Mouse (Mus musculus): Measurements from ENCODE around the gene Clta.

Clta gene

DNA sequence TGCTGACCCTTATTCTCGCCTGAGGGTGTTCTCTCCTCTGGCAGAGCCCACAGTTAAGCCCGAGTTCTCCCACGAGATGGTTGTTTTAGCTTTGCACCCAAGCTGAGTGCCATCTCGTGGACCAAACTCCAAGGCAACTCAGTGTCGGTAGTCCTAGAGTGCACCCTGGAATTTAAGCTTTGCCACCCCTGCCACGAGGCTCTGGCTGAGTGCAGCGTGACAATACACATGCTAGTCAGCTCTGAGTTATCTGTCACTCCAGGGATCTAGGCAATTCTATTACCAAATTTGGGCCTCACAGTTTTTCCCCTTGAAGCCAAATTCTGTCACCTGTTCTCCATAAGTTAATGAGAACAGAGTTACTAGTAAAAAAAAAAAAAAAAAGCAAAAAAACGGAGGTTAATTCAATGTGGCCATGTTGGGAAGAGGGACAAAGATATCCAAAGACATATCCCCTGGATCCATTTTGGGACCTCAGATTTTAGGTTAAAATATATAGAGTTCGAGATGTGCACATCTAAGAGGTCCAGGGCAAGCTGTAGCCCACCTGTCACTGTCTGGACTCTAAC lies 68.7 kb downstream of the Clta start:
- DNase-seq (ENCODE audit: low read depth) = no peak

GRCm38 (mm10) chr4:44073799-44074198 lies 69.5 kb downstream of the Clta start:
- peak; percentile 20 for DNase-seq (ENCODE audit: low read depth)

- no peak for DNase-seq (ENCODE audit: low read depth)
Observed at GRCm38 (mm10) chr4:44074422-44074821, 70.2 kb downstream of the Clta start.

DNA sequence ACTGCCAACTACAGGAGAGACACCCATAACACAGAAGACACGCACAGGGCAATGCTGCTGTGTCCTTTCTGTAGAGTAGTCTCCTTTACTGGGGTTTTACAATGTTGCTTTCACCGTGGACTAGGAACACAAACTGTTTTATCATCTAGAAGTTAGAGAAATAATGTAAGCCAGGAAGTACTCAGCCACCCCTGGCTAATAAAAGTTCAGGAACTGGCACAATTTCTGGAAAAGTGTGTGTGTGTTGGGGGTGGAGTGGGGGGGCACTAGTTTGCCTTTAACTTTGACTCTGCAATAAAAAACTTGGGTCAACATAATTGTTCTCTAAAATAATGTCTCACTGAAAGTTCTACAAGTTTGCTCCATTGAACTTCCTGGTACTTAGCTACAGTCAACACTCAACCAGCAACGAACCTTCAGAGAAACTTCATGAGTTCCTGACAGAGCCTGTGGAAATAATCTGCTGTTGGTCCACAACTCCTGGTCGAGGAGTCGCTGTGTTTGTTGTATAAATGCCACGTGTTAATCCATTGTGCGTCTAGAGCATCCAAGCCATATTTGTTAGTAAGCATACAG lies 74.2 kb downstream of the Clta start:
- DNase-seq (ENCODE audit: low read depth) = no peak

All from induced T-regulatory cell, adult 2 months (primary cell).